Mouse (Mus musculus): Measurements from ENCODE around the gene Usp10.

Usp10 gene

GRCm38 (mm10) chr8:119915298-119915697, 5.1 kb downstream of the Usp10 start:
- DNase-seq (ENCODE audit: low spot score) = no peak

DNA sequence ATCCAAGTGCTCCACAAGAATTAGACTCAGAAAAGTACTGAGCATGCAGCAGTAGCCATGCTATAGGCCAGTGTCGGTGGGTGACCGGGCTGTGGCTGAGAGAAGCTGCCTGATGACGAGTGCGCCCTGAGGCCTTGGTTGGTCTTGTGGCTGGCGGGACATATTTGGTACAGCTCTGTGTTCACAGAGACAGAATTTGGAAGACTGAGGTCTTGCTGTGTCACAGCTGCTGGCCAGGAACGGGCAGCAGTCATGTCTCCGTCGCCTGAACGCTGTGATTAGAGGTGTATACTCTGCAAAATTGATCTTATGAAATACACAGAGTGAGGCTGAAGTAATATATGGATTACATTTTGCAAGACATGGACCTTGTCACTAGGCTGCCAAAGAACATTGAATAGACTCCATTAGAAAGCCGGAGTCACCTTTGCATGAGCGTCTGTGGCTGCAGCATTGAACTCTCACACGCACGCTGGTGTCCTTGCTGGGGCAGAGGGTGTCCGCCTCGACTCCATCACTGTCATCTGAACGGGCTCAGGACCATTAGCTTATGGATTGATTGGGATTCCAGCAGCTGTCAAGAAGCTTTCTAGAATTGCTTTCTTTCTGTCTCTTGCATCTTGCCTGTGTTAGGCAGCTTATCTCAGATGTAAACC, 6.2 kb downstream of the Usp10 start:
- DNase-seq (ENCODE audit: low spot score) = no peak

DNA sequence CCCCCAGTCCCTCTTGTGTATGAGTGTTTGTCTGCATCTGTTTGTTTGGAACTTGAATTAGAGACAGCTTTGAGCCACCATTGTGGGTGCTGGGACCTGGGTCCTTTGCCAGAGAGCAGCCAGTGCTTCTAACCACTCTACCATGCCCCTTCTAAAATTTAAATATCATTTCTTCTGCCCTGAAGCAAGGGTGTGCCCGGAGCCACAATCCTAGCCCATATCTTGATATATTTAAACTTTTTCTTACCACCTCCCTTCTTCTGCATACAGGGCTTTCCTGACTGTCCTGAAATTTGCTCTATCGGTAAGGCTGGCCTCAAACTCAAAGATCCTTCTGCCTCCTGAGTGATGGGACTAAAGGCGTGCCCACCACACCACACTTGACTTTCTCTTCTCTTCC, 7.3 kb downstream of the Usp10 start:
- no peak for DNase-seq (ENCODE audit: low spot score)

- no peak for DNase-seq (ENCODE audit: low spot score)
Observed at GRCm38 (mm10) chr8:119918155-119918567, 8.0 kb downstream of the Usp10 start.

- DNase-seq (ENCODE audit: low spot score) = no peak
Observed at GRCm38 (mm10) chr8:119923259-119923658, 13.1 kb downstream of the Usp10 start.

DNA sequence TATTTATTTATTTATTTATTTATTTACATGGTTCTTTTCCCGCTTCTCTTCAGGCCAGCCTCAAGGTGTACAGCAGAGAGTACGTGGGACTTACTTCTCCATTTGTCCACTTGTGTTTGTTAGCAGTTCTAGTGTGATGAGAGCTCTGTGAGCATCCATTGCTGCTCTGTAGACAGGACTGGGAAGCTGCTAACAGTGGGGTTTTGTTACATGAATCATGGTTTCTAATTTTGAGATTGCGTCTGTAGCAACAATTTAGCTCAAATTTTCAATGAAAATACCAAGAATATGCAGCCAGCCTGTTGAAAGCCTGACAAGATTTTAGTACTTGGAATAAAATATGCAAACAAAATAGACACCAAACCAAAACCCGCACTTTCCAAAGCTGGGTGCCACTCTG, 15.3 kb downstream of the Usp10 start:
- DNase-seq (ENCODE audit: low spot score) = no peak

DNA sequence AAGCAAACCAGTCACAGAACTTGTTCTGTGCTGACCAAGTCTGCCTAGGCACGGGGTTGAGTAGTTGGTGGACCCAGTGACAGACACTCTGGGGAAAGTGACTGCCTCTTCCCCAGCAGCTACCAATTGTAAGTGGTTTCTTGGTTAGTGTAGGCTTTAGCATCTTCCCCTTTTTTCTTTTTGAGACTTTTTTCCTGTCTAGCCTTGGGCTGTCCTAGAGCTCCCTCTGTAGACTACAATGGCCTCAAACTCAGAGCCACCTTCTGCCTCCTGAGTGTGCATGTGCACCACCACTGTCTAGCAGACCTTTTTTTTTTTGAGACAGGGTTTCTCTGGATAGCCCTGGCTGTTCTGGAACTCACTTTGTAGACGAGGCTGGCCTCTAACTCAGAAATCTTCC, 16.3 kb downstream of the Usp10 start:
- no peak for DNase-seq (ENCODE audit: low spot score)

- DNase-seq (ENCODE audit: low spot score) = no peak
Observed at GRCm38 (mm10) chr8:119927422-119928092, 17.4 kb downstream of the Usp10 start.

- DNase-seq (ENCODE audit: low spot score) = no peak
Observed at GRCm38 (mm10) chr8:119931317-119931716, 21.2 kb downstream of the Usp10 start.

DNA sequence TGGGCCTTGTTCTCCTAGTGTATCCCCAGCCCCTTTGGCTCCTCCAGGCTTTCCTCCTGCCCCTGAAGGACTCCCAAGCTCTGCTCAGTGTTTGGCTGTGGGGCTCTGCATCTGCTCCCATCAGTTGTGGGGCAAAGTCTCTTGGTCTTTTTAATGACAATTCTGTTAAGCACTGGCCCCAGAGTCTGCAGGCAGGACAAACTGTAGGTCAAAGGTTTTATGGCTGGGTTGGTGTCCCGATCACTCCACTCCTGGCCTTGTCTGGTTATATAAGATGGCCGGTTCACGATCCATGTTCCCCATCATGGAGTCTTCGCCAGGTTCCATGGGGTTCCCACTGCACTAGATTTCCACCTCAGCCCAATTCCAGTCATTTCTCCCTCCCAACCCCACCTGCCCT, 23.5 kb downstream of the Usp10 start:
- DNase-seq (ENCODE audit: low spot score) = no peak

GRCm38 (mm10) chr8:119935541-119935940, 25.4 kb downstream of the Usp10 start:
- DNase-seq (ENCODE audit: low spot score) = no peak

GRCm38 (mm10) chr8:119938481-119938880, 28.3 kb downstream of the Usp10 start:
- DNase-seq (ENCODE audit: low spot score) = no peak

GRCm38 (mm10) chr8:119939336-119939735, 29.2 kb downstream of the Usp10 start:
- DNase-seq (ENCODE audit: low spot score) = no peak

DNA sequence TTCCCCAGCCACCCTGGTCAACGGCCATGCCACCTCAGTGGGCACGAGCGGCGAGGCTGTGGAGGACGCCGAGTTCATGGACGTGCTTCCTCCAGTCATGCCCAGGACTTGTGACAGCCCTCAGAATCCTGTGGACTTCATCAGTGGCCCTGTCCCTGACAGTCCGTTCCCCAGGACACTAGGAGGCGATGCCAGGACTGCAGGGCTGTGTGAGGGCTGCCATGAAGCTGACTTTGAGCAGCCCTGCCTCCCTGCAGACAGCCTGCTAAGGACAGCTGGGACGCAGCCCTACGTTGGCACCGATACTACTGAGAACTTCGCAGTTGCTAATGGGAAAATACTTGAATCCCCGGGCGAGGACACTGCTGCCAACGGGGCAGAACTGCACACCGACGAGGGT, 31.3 kb downstream of the Usp10 start:
- no peak for DNase-seq (ENCODE audit: low spot score)

DNA sequence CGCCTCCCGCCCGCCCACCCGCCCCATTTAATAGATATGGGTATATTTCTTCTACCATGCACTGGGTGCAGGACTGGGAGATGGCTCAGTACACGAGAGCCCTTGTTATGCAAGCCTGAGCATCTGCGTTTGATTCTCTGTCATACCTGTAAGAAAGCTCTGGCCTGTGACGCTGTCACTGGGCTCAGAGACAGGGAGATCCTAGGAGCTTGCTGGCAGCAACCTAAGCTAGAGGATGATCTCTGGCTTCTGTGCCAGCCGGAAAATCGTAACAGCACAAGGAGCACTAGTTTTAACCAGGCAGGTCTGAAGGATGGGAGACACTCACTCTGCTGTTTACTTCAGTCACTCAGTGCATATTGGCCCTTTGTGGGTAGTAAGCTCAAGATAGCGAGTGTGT, 33.5 kb downstream of the Usp10 start:
- DNase-seq (ENCODE audit: low spot score) = no peak

DNA sequence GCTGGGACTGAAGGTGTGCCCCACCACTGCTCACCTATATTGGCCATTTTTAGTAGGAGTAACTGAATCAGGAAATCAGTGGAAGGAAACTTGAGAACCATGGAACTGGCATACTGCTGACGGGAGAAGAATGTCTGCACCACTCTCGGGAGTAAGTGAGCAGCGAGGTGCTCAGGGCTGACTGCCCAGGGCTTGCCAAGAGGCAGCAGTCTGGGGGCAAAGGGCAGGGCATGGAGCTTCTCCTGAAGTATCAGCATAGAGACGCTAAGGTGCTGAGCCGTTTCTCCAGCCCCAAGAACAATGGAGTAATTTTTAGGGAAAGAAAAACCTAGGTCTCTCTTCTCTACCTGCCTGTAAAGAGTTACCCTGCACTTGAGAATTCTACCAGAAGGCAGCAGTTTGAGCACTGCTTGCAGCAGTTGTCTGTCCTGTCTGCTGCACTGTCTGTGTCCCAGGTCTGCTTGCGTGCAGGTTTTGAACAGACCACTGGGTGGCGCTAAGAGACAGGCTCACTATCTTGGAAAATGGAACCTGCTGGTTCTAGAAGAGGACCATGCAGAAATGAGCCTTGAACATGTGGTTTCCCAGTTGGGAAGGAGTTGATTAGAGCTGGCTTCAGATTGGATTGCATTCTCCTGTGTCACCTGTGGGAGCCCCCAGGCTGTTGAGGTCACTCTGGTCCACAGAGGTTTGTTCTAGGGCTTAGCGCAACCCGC, 34.1 kb downstream of the Usp10 start:
- DNase-seq (ENCODE audit: low spot score) = peak; percentile 75

GRCm38 (mm10) chr8:119946326-119946865, 36.2 kb downstream of the Usp10 start:
- DNase-seq (ENCODE audit: low spot score) = no peak

GRCm38 (mm10) chr8:119947653-119948052, 37.5 kb downstream of the Usp10 start:
- DNase-seq (ENCODE audit: low spot score) = no peak

DNA sequence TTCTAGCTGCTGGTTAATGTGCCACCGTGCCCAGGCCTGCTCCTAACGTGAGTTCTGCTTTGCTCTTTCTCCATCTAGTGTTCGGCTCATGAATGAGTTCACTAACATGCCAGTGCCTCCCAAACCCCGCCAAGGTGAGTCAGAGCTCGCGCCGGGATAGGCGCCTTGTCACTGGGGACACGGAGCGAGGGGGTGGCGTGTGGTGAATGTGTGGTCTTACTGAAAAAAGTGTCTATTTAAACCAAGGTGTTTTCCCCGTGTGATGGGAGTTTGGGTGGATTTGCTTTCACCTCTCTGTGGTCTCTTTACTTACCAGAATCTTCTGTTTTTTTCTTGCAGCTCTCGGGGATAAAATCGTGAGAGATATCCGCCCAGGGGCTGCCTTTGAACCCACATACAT, 38.2 kb downstream of the Usp10 start:
- DNase-seq (ENCODE audit: low spot score) = no peak

- no peak for DNase-seq (ENCODE audit: low spot score)
Observed at GRCm38 (mm10) chr8:119952282-119952681, 42.1 kb downstream of the Usp10 start.

DNA sequence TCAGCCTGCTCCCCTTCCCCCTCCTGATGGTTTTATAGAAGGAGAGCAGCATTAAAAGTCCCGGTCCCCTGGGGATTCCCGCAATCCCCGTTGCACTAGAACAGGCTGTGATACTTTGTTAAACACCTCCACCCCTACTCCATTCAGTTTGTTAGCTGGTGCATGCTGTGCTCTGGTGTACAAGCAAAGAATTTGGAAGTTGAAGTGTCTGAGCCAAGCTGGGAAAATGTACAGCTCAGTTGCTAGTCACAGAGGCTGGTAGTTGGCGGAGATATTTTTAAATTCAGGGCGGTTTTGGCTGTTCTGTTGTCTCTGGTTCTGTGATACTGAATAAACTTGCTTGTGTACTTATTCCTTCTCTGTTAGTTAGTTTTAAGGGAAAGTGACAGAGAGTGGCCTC, 42.6 kb downstream of the Usp10 start:
- DNase-seq (ENCODE audit: low spot score) = no peak

GRCm38 (mm10) chr8:119955333-119955732, 45.2 kb downstream of the Usp10 start:
- no peak for DNase-seq (ENCODE audit: low spot score)

DNA sequence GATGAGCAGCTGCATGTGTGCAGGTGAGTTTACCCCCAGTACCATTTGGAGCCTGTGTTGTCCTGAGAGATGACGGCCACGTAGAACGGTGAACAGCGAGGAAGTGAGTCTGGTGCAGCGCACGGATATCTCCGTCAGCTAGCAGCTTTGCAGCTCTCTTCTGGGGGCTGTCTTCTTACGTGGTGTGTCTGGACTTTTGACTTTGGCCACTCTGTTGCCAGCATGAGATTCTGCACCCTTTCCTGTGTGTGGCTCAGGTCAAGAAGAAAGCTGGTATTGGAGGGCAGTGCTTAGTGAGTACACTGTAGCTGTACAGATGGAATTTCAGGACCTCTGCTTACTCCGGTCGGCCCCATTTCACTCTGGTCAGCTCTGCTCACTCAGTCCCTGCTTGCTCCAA, 47.9 kb downstream of the Usp10 start:
- no peak for DNase-seq (ENCODE audit: low spot score)

Data from ovary, postnatal 36 days (tissue).